Mouse (Mus musculus) yolk sac, embryonic 10.5 days (tissue): ENCODE measurements around the gene Cryba2.

Source experiments
- DNase-seq: peaks from one replicate; pipeline ENCODE4 v3.0.0-alpha.2; 2017; ENCODE audit warnings: low spot score

Cryba2 gene

DNA sequence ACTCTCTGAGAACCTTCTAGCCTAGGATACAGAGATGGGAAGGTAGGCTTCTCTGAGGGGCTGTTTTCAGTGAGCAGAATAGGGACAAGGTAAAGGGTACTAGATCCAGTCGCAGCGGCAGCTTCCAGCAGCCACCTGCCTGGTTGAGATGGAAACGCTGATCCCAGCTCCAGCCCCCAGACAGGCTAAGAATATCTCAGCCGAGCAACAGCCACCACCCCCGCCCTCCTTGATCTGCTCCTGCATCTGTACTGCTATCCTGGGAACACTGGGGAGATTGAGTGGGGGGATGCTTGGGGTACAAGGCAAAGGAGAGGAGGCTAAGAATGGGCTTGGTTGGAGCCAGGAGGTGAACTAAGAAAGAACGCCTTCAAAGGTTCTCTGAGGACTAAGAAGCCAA, 42.7 kb downstream of the Cryba2 start:
- DNase-seq: no peak

GRCm38 (mm10) chr1:74848946-74849345, 44.0 kb downstream of the Cryba2 start:
- DNase-seq: no peak

DNA sequence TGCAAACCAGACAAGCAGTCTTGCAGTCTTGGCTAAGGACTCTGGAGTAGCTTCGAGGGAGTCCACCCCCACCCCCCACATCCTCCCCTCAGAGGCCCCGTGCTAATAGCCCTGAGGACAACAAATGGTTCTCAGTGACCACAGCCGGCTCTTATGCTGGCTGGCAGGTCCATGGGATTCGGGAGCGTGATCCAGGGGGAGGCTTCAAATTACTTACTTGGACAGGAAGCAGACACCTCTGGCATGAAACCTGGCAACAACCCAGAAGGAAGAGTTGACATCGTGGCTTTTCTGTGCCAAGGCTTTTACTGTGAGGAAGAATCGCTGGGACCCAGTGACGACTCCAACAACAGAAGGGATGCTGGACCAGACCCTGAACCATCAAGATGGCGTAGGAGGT, 46.6 kb downstream of the Cryba2 start:
- no peak for DNase-seq

DNA sequence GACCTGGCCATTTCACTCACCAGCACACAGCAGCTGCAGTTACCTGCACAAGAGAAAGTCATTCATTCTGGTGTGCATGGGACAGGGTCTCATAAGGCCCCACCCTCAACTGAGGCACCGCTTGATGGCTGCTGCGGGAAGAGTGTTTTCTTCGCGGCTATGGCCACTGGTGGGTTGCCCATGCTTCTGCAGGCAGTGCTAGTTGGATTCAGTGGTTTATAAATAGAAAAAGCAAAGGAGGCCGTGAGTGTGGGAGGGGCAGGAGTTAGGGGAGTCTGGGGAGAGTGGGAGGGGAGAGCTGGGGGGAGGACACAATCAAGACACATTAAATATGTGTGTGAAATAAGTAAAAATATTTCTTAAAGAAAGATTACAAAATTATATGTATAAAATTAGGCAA, 49.9 kb downstream of the Cryba2 start:
- DNase-seq: no peak
